Mouse (Mus musculus) intestine, embryonic 15.5 days (tissue): ENCODE results near the gene Ndufa4l2. TPM values are rescaled to one million over a fixed set of nuclear protein-coding genes. Genes with fewer than 3 reads are reported as not detected.
A peak's percentile ranks its signal among the peaks of the same experiment; 100 is the strongest.

Experiments used
- ATAC-seq: fragments of 200-750 bp; cut with Nextera tagmentation; 2 replicates; pipeline ENCODE4 v1.8.0; 2017; ENCODE audit warnings: moderate TSS enrichment, moderate library complexity
- H3K27ac ChIP-seq: fragments of 300-500 bp; sonication (generic); 2 replicates; pipeline ENCODE4 v1.5.1; 2015; ENCODE audit warnings: mild to moderate bottlenecking, inconsistent platforms
- H3K27me3 ChIP-seq: fragments of 300-500 bp; sonication (generic); replicated peaks from 2 replicates; pipeline ENCODE4 v1.6.1; 2015; ENCODE audit warnings: inconsistent platforms
- H3K36me3 ChIP-seq: fragments of 300-500 bp; sonication (generic); 2 replicates; pipeline ENCODE4 v1.6.1; 2015; ENCODE audit warnings: inconsistent platforms
- H3K4me1 ChIP-seq: fragments of 300-500 bp; sonication (generic); replicated peaks from 2 replicates; pipeline ENCODE4 v1.6.1; 2015; ENCODE audit warnings: inconsistent platforms
- H3K4me2 ChIP-seq: fragments of 300-500 bp; sonication (generic); replicated peaks from 2 replicates; pipeline ENCODE4 v1.6.1; 2015; ENCODE audit warnings: mild to moderate bottlenecking, inconsistent platforms
- H3K4me3 ChIP-seq: fragments of 300-500 bp; sonication (generic); replicated peaks from 2 replicates; pipeline ENCODE4 v1.5.1; 2015; ENCODE audit warnings: inconsistent platforms
- H3K9ac ChIP-seq: fragments of 300-500 bp; sonication (generic); 2 replicates; pipeline ENCODE4 v1.6.1; 2015; ENCODE audit warnings: inconsistent platforms
- H3K9me3 ChIP-seq: fragments of 300-500 bp; sonication (generic); 2 replicates; pipeline ENCODE4 v1.6.1; 2016; ENCODE audit warnings: inconsistent platforms
- WGBS: fragments of 180-500 bp; shearing (Covaris S2); methylation state at CpG from one replicate; pipeline ENCODE4 v1.1.7; 2015; 5-methylcytosine and 5-hydroxymethylcytosine counted together
- polyA plus RNA-seq: library from polyadenylated mRNA; unstranded; fragments of >200 nt; fragmentation: Nextera tagmentation; extraction: Ambion mirVana; gene quantifications from 2 replicates; pipeline ENCODE4 v1.2.1, GENCODE M21; 2015

The Ndufa4l2 gene
- polyA plus RNA-seq, 1 experiment from 2014 or later = 53.8 TPM

DNA sequence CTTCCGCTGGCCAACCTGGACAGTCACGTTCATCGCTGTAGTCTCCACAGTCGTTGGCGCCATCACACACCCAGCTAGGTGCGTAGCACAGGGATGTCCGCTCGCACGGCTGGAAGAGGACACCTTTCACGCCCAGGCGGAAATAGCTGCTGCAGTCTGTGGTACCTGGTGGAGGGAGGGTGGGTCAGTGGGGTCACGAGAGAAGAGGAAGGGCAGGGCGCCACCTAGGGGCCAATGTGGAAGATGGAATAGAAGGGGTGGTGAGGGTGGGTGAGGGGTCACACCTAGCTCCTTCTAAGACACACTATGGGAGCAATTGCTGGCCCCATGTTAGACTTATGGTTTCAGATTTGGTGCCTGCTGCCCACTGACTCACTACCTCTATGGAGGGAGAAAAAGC is 42.6 kb downstream of the Ndufa4l2 start:
- Histone ChIP-seq H3K9me3 (no peaks in the 10 kb centered on the region), H3K27me3 (no peaks in the 10 kb centered on the region), H3K36me3 (peaks cover 84% of the 10 kb centered on the region), H3K9ac (no peak overlapping the region), H3K4me2 (no peak overlapping the region), H3K4me3 (no peak overlapping the region), H3K4me1 (no peaks in the 10 kb centered on the region), H3K27ac (no peak overlapping the region)
- no peak for ATAC-seq
- 85% methylated on average over 13 of the region's 13 CpGs for WGBS

DNA sequence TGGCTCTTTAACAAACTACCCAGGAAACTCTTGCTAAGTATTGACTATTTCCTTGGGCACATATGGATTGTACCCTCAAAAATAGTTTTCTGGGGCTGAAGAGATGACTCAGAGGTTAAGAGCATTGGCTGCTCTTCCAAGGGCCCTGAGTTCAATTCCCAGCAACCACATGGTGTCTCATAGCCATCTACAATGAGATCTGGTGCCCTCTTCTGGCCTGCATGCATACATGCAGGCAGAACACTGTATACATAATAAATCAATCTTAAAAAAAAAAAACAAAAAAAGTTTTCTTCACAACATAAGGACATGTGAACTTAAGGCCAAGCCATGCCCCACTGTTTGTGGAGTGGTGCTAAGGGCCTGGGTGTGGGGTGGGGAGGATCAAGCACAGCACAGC is 46.4 kb downstream of the Ndufa4l2 start:
- Histone ChIP-seq H3K4me1 (0 out of 2 replicates have a peak, but pooled peaks cover 6% of the 10 kb centered on the region), H3K9ac (no peak overlapping the region), H3K36me3 (peaks cover 61% of the 10 kb centered on the region), H3K9me3 (no peaks in the 10 kb centered on the region), H3K4me2 (no peak overlapping the region), H3K4me3 (no peak overlapping the region), H3K27me3 (no peaks in the 10 kb centered on the region), H3K27ac (no peak overlapping the region)
- no peak for ATAC-seq

DNA sequence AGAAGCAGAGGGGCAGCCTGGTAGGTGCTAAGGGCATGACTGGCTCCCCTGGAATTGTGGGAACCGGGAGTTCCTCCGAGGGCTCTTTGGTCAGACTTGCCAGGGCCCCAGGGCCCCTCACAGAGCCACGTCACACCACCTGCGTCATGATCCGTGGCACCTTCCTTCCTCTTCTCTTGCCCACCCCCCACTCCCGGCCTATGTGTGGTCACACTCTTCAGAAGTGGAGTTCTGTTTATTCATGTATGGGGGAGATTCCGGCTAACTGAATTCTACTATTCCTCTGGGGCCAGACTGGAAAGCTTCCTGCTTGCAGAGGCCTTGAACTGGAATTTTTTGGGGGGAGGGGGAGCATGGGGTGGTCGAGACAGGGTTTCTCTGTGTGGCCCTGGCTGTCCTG is 49.1 kb downstream of the Ndufa4l2 start:
- H3K36me3 ChIP-seq = peaks cover 55% of the 10 kb centered on the region
- 67% methylated on average over 8 of the region's 8 CpGs for WGBS
- 0 out of 2 replicates have a peak, but pooled peaks cover 6% of the 10 kb centered on the region for H3K4me1 ChIP-seq
- no peaks in the 10 kb centered on the region for H3K9me3 ChIP-seq
- H3K9ac ChIP-seq = no peak overlapping the region
- peak; percentile 9; the same call in 1 of the 2 replicates for ATAC-seq
- H3K27ac ChIP-seq = 0 out of 2 replicates have a peak overlapping the region, but pooled peaks have one; percentile 7
- H3K27me3 ChIP-seq = no peaks in the 10 kb centered on the region
- no peak overlapping the region for H3K4me2 ChIP-seq
- no peak overlapping the region for H3K4me3 ChIP-seq

DNA sequence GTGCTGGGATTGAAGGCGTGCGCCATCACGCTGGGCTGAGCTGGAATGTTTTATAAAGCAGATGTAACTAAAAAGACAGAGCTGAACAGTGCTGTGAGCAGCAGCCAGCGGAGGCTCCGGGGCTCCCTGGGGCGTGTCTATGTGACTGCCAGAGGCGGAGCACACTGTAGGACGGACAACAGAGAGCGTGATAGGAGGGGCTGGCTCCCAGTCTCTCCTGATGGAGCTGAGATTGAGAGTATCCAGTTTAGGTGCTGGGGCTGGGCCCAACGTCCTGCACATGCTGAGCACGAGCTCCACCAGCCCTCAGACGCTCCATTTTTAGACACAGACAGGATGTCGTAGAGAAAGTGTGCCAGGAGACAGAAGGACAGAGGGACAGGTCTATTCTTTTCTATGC is 49.5 kb downstream of the Ndufa4l2 start:
- 0 out of 2 replicates have a peak overlapping the region, but pooled peaks have one; percentile 6 for H3K27ac ChIP-seq
- no peaks in the 10 kb centered on the region for H3K9me3 ChIP-seq
- H3K27me3 ChIP-seq = no peaks in the 10 kb centered on the region
- peak; percentile 79 for ATAC-seq
- H3K9ac ChIP-seq = no peak overlapping the region
- H3K36me3 ChIP-seq = peaks cover 55% of the 10 kb centered on the region
- H3K4me2 ChIP-seq = no peak overlapping the region
- 32% methylated on average over 13 of the region's 13 CpGs for WGBS
- H3K4me3 ChIP-seq = no peak overlapping the region
- H3K4me1 ChIP-seq = 0 out of 2 replicates have a peak, but pooled peaks cover 6% of the 10 kb centered on the region

Other genes starting within 250 kb of the Ndufa4l2 start
- gene Dctn2, start 248.6 kb upstream of the Ndufa4l2 start, polyA plus RNA-seq = 150 and 154 TPM in 2 replicates
- 13.1 and 15.7 TPM in 2 replicates for gene Mbd6, start 225.9 kb upstream of the Ndufa4l2 start, polyA plus RNA-seq
- 113 and 129 TPM in 2 replicates for gene Mars, start 203.2 kb upstream of the Ndufa4l2 start, polyA plus RNA-seq
- gene Arhgap9, start 193.0 kb upstream of the Ndufa4l2 start, polyA plus RNA-seq = 6.1 and 6.7 TPM in 2 replicates
- 7.5 and 8.1 TPM in 2 replicates for gene Gli1, start 173.0 kb upstream of the Ndufa4l2 start, polyA plus RNA-seq
- 0.03 TPM in 1 of 2 replicates, not detected in the other for gene Inhbe, start 160.6 kb upstream of the Ndufa4l2 start, polyA plus RNA-seq
- 0.18 TPM in 1 of 2 replicates, not detected in the other for gene Inhbc, start 144.5 kb upstream of the Ndufa4l2 start, polyA plus RNA-seq
- gene R3hdm2, start 134.6 kb upstream of the Ndufa4l2 start, polyA plus RNA-seq = 29.5 and 31.1 TPM in 2 replicates
- 0.41 and 0.74 TPM in 2 replicates for gene Stac3, start 13.3 kb upstream of the Ndufa4l2 start, polyA plus RNA-seq
- gene Shmt2, start 7.5 kb downstream of the Ndufa4l2 start, polyA plus RNA-seq = 147 and 149 TPM in 2 replicates
- gene Nxph4, start 19.6 kb downstream of the Ndufa4l2 start, polyA plus RNA-seq = 4.9 and 5.7 TPM in 2 replicates
- 67.2 and 77.1 TPM in 2 replicates for gene Lrp1, start 106.2 kb downstream of the Ndufa4l2 start, polyA plus RNA-seq
- 37.7 and 39.9 TPM in 2 replicates for gene Stat6, start 128.0 kb downstream of the Ndufa4l2 start, polyA plus RNA-seq
- 5.7 and 6.9 TPM in 2 replicates for gene Nemp1, start 151.9 kb downstream of the Ndufa4l2 start, polyA plus RNA-seq
- 8.3 and 8.7 TPM in 2 replicates for gene Nab2, start 153.6 kb downstream of the Ndufa4l2 start, polyA plus RNA-seq
- 33.8 and 36.7 TPM in 2 replicates for gene Myo1a, start 190.2 kb downstream of the Ndufa4l2 start, polyA plus RNA-seq
- 2.3 and 4.1 TPM in 2 replicates for gene Tac2, start 209.5 kb downstream of the Ndufa4l2 start, polyA plus RNA-seq
- 2.6 and 2.7 TPM in 2 replicates for gene Zbtb39, start 224.6 kb downstream of the Ndufa4l2 start, polyA plus RNA-seq
- 1.8 and 2.0 TPM in 2 replicates for gene Gpr182, start 236.8 kb downstream of the Ndufa4l2 start, polyA plus RNA-seq
- gene Rdh1, start 244.8 kb downstream of the Ndufa4l2 start, polyA plus RNA-seq = 0.04 TPM in 1 of 2 replicates, not detected in the other
- 0.19 TPM in 1 of 2 replicates, not detected in the other for gene Rdh16f1, start 244.8 kb downstream of the Ndufa4l2 start, polyA plus RNA-seq